Mouse (Mus musculus) MEL (cell line): Measurements from ENCODE around the gene Aknad1. TPM values are rescaled to one million over a fixed set of nuclear protein-coding genes. Genes with fewer than 3 reads are reported as not detected.

Experiments
- DNase-seq: peaks from one replicate; pipeline ENCODE4 v3.0.0; 2011; ENCODE audit warnings: low read depth, low spot score
- H3K27ac ChIP-seq: 2 replicates; pipeline ENCODE4 v1.5.1; 2012; ENCODE audit warnings: low read depth, mild to moderate bottlenecking, control low read depth, low read length, moderate library complexity; ENCODE audit not compliant: control insufficient read depth
- H3K27me3 ChIP-seq, 2 experiments: fragments of 150-350 bp in 1 of 2; sonication (generic) in 1 of 2; 2 replicates each; pipeline ENCODE4 v1.6.1; 2012; ENCODE audit warnings: low read length in 2 of 2, mild to moderate bottlenecking in 2 of 2, improper control_type of control experiment in 1 of 2, moderate library complexity in 1 of 2; ENCODE audit not compliant: insufficient read depth in 2 of 2, control insufficient read depth in 1 of 2
- H3K36me3 ChIP-seq, 2 experiments: 2 replicates each; pipeline ENCODE4 v1.6.1; 2012 to 2014; ENCODE audit warnings: low read length in 2 of 2, improper control_type of control experiment in 1 of 2, inconsistent platforms in 1 of 2, mild to moderate bottlenecking in 1 of 2; ENCODE audit not compliant: insufficient read depth in 2 of 2, control insufficient read depth in 1 of 2
- H3K4me1 ChIP-seq, 2 experiments: fragments of 150-350 bp in 1 of 2; sonication (generic) in 1 of 2; 2 replicates each; pipeline ENCODE4 v1.6.1; 2012; ENCODE audit warnings: low read length in 2 of 2, improper control_type of control experiment in 1 of 2, mild to moderate bottlenecking in 1 of 2; ENCODE audit not compliant: insufficient read depth in 2 of 2, control insufficient read depth in 1 of 2
- H3K4me3 ChIP-seq, 2 experiments: fragments of 150-350 bp in 1 of 2; sonication (generic) in 1 of 2; 2 replicates each; pipeline ENCODE4 v1.5.1; 2012; ENCODE audit warnings: low read depth in 2 of 2, low read length in 2 of 2, mild to moderate bottlenecking in 2 of 2, moderate library complexity in 2 of 2, control low read depth in 1 of 2, improper control_type of control experiment in 1 of 2; ENCODE audit not compliant: control insufficient read depth in 1 of 2, insufficient read depth in 1 of 2
- H3K79me2 ChIP-seq: 2 replicates; pipeline ENCODE4 v1.6.1; 2012; ENCODE audit warnings: mild to moderate bottlenecking, low read length, moderate library complexity; ENCODE audit not compliant: control insufficient read depth, poor library complexity, insufficient read depth
- H3K9ac ChIP-seq: 2 replicates; pipeline ENCODE4 v1.6.1; 2012; ENCODE audit warnings: low read depth, mild to moderate bottlenecking, control low read depth, low read length, moderate library complexity; ENCODE audit not compliant: control insufficient read depth, poor library complexity, severe bottlenecking
- H3K9me3 ChIP-seq: fragments of 150-350 bp; sonication (generic); replicated peaks from 2 replicates; pipeline ENCODE4 v1.6.1; 2012; ENCODE audit warnings: mild to moderate bottlenecking, low read length, improper control_type of control experiment, moderate library complexity; ENCODE audit not compliant: insufficient read depth
- BHLHE40 ChIP-seq: IDR thresholded peaks from 2 replicates; pipeline ENCODE4 v1.6.1; 2012; ENCODE audit warnings: low read depth, mild to moderate bottlenecking, inconsistent platforms, low read length, improper control_type of control experiment, borderline replicate concordance
- CHD1 ChIP-seq: IDR thresholded peaks from 2 replicates; pipeline ENCODE4 v1.6.1; 2012; ENCODE audit warnings: low read depth, mild to moderate bottlenecking, inconsistent platforms, low read length, improper control_type of control experiment
- CHD2 ChIP-seq: IDR thresholded peaks from 2 replicates; pipeline ENCODE4 v1.6.1; 2011; ENCODE audit warnings: low read length, improper control_type of control experiment
- E2F4 ChIP-seq: IDR thresholded peaks from 2 replicates; pipeline ENCODE4 v1.6.1; 2011; ENCODE audit warnings: low read depth, low read length, improper control_type of control experiment, borderline replicate concordance
- ELF1 ChIP-seq: IDR thresholded peaks from 2 replicates; pipeline ENCODE4 v1.6.1; 2014; ENCODE audit warnings: low read depth, mild to moderate bottlenecking, inconsistent platforms, low read length, improper control_type of control experiment, moderate library complexity
- EP300 ChIP-seq, 2 experiments: IDR thresholded peaks; 2 replicates each; pipeline ENCODE4 v1.6.1; 2011; ENCODE audit warnings: improper control_type of control experiment in 2 of 2, low read length in 2 of 2, low read depth in 1 of 2, mild to moderate bottlenecking in 1 of 2
- GABPA ChIP-seq: IDR thresholded peaks from 2 replicates; pipeline ENCODE4 v1.6.1; 2012; ENCODE audit warnings: low read depth, mild to moderate bottlenecking, inconsistent platforms, low read length, improper control_type of control experiment, moderate library complexity
- GATA1 ChIP-seq: IDR thresholded peaks from 2 replicates; pipeline ENCODE4 v1.6.1; 2011; ENCODE audit warnings: low read depth, low read length, improper control_type of control experiment
- HCFC1 ChIP-seq: IDR thresholded peaks from 2 replicates; pipeline ENCODE4 v1.6.1; 2012; ENCODE audit warnings: low read depth, mild to moderate bottlenecking, inconsistent platforms, low read length, improper control_type of control experiment, moderate library complexity
- JUND ChIP-seq: IDR thresholded peaks from 2 replicates; pipeline ENCODE4 v1.6.1; 2011; ENCODE audit warnings: low read depth, mild to moderate bottlenecking, improper control_type of control experiment, low read length
- MAFK ChIP-seq: IDR thresholded peaks from 2 replicates; pipeline ENCODE4 v1.6.1; 2011; ENCODE audit warnings: low read depth, mild to moderate bottlenecking, low read length, improper control_type of control experiment, borderline replicate concordance
- MAX ChIP-seq: IDR thresholded peaks from 2 replicates; pipeline ENCODE4 v1.6.1; 2011; ENCODE audit warnings: low read length, improper control_type of control experiment
- MAZ ChIP-seq: IDR thresholded peaks from 2 replicates; pipeline ENCODE4 v1.6.1; 2012; ENCODE audit warnings: low read depth, mild to moderate bottlenecking, inconsistent platforms, low read length, improper control_type of control experiment
- MEF2A ChIP-seq: IDR thresholded peaks from 2 replicates; pipeline ENCODE4 v1.6.1; 2014; ENCODE audit warnings: low read depth, mild to moderate bottlenecking, inconsistent platforms, low read length, improper control_type of control experiment; ENCODE audit not compliant: poor library complexity, insufficient replicate concordance, severe bottlenecking; ENCODE audit errors: extremely low read depth
- MXI1 ChIP-seq: IDR thresholded peaks from 2 replicates; pipeline ENCODE4 v1.6.1; 2011; ENCODE audit warnings: mild to moderate bottlenecking, low read depth, low read length, improper control_type of control experiment
- MYB ChIP-seq: IDR thresholded peaks from 2 replicates; pipeline ENCODE4 v1.6.1; 2011; ENCODE audit warnings: mild to moderate bottlenecking, low read depth, low read length, improper control_type of control experiment
- MYC ChIP-seq: IDR thresholded peaks from 2 replicates; pipeline ENCODE4 v1.6.1; 2011; ENCODE audit warnings: low read depth, mild to moderate bottlenecking, low read length, improper control_type of control experiment, moderate library complexity
- NELFE ChIP-seq: IDR thresholded peaks from 2 replicates; pipeline ENCODE4 v1.6.1; 2011; ENCODE audit warnings: low read depth, low read length, improper control_type of control experiment
- NRF1 ChIP-seq: IDR thresholded peaks from 2 replicates; pipeline ENCODE4 v1.6.1; 2014; ENCODE audit warnings: low read depth, mild to moderate bottlenecking, inconsistent platforms, low read length, improper control_type of control experiment, moderate library complexity; ENCODE audit not compliant: poor library complexity, insufficient read depth, severe bottlenecking
- POLR2AphosphoS2 ChIP-seq: IDR thresholded peaks from 2 replicates; pipeline ENCODE4 v1.6.1; 2011; ENCODE audit warnings: low read length, improper control_type of control experiment
- POLR2AphosphoS5 ChIP-seq: IDR thresholded peaks from 2 replicates; pipeline ENCODE4 v1.6.1; 2012; ENCODE audit warnings: low read depth, borderline replicate concordance, mild to moderate bottlenecking, inconsistent platforms, low read length, moderate library complexity, mixed read lengths
- RAD21 ChIP-seq: IDR thresholded peaks from 2 replicates; pipeline ENCODE4 v1.6.1; 2011; ENCODE audit warnings: mild to moderate bottlenecking, low read depth, low read length, improper control_type of control experiment
- SIN3A ChIP-seq: IDR thresholded peaks from 2 replicates; pipeline ENCODE4 v1.6.1; 2012; ENCODE audit warnings: low read length, improper control_type of control experiment, inconsistent platforms
- TAL1 ChIP-seq: IDR thresholded peaks from 2 replicates; pipeline ENCODE4 v1.6.1; 2012; ENCODE audit warnings: mild to moderate bottlenecking, inconsistent platforms, low read length, moderate library complexity, mixed read lengths
- TBP ChIP-seq: IDR thresholded peaks from 2 replicates; pipeline ENCODE4 v1.8.0; 2011; ENCODE audit warnings: low read depth, low read length, improper control_type of control experiment
- TCF12 ChIP-seq: IDR thresholded peaks from 2 replicates; pipeline ENCODE4 v1.6.1; 2014; ENCODE audit warnings: low read depth, mild to moderate bottlenecking, inconsistent platforms, low read length, improper control_type of control experiment, moderate library complexity
- UBTF ChIP-seq: IDR thresholded peaks from 2 replicates; pipeline ENCODE4 v1.6.1; 2012; ENCODE audit warnings: low read depth, mild to moderate bottlenecking, inconsistent platforms, low read length, improper control_type of control experiment, moderate library complexity, borderline replicate concordance; ENCODE audit not compliant: insufficient read depth
- USF1 ChIP-seq: IDR thresholded peaks from 2 replicates; pipeline ENCODE4 v1.6.1; 2014; ENCODE audit warnings: low read depth, mild to moderate bottlenecking, inconsistent platforms, low read length, improper control_type of control experiment, moderate library complexity
- ZMIZ1 ChIP-seq: IDR thresholded peaks from 2 replicates; pipeline ENCODE4 v1.6.1; 2012; ENCODE audit warnings: low read depth, mild to moderate bottlenecking, inconsistent platforms, low read length, improper control_type of control experiment, moderate library complexity
- ZNF384 ChIP-seq: IDR thresholded peaks from 2 replicates; pipeline ENCODE4 v1.6.1; 2012; ENCODE audit warnings: low read depth, mild to moderate bottlenecking, inconsistent platforms, low read length, improper control_type of control experiment
- polyA plus RNA-seq, 2 experiments: library from polyadenylated mRNA; stranded (reverse) in 1 of 2; unstranded in 1 of 2; fragments of >175 nt in 1 of 2; fragments of >200 nt in 1 of 2; gene quantifications; 2 replicates each; pipeline versions ENCODE4 v1.2.1 to v1.2.4; 2012; ENCODE audit warnings: low replicate concordance in 2 of 2, low read depth in 1 of 2; ENCODE audit not compliant: insufficient read length in 2 of 2, insufficient read depth in 1 of 2, missing spikeins in 1 of 2
- total RNA-seq: library from RNA; depleted of rRNA; stranded (reverse); fragments of 300-350 nt; gene quantifications from 2 replicates; pipeline ENCODE4 v1.2.3, GENCODE M21; 2012

The Aknad1 gene
- total and polyA plus RNA-seq, 3 experiments = 0.06 TPM; not detected in 2

DNA sequence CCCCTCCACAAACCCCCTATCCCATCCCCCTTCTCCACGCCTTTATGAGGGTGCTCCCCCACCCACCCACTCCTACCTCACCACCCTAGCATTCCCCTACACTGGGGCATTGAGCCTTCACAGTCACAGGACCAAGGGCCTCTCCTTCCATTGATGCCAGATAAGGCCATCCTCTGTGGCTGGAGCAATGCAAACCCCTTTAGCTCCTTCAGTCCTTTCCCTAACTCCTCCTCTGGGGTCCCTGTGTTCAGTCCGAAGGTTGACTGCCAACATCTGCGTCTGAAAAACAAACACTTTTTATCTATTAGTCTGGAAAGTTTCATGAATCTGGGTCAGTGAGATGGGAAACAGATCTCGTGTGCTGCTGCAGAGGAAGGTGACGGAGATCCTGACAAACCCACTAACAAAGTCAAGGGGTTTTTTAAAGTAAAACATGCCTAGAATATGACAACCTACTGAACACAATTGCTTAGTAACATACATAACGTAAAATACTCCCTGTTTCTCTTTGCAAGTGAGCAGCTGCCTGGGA, 43.0 kb downstream of the Aknad1 start:
- no peaks in the 10 kb centered on the region for H3K36me3 ChIP-seq
- H3K9me3 ChIP-seq = no peaks in the 10 kb centered on the region
- no peak overlapping the region for H3K9ac ChIP-seq
- no peaks in the 10 kb centered on the region for H3K4me1 ChIP-seq
- no peaks in the 10 kb centered on the region for H3K79me2 ChIP-seq
- TF ChIP-seq MXI1 (no peak), RAD21 (no peak), CHD1 (no peak), ZMIZ1 (no peak), SIN3A (no peak), TBP (no peak), NELFE (no peak), MYB (no peak), USF1 (no peak), UBTF (no peak), MYC (no peak), GATA1 (no peak), CHD2 (no peak), TCF12 (no peak), HCFC1 (no peak), NRF1 (no peak), GABPA (no peak), ELF1 (no peak), POLR2AphosphoS2 (no peak), ZNF384 (no peak)
- TF ChIP-seq, all 39 proteins: peak for 0
- Histone ChIP-seq H3K27ac (no peak overlapping the region), H3K27me3 (no peaks in the 10 kb centered on the region), H3K4me3 (no peak overlapping the region)
- no peak for DNase-seq

DNA sequence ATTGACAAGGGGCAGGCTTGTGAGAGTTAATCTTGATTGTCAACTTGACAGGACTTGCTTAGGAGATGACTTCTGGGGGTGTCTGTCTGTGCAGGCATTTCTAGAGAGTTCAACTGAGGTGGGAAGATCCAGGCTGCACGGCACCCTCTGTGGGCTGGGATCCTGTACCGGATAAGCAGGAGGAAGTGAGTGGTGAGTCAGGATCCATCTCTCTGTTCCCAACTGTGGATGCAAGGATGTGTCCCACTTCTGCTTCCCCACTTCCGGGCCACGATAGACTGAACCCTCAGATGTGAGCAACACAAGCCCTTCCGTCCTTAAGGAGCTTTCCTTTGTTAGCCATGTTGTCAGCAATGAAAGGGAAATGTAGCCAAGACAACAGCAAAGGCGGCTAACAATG, 47.1 kb downstream of the Aknad1 start:
- Histone ChIP-seq H3K79me2 (no peaks in the 10 kb centered on the region), H3K4me1 (no peaks in the 10 kb centered on the region)
- no peak for DNase-seq
- TF ChIP-seq E2F4 = no peak
- TF ChIP-seq MXI1 = no peak
- TF ChIP-seq HCFC1 = no peak
- no peak for TF ChIP-seq ELF1
- TF ChIP-seq JUND = no peak
- no peak for TF ChIP-seq MAFK
- TF ChIP-seq GATA1 = no peak
- no peak for TF ChIP-seq EP300 (IDR thresholded peaks at IDR 0.05; ENCODE audit: low read depth in 1 of 2, low read length in 2 of 2)
- no peak for TF ChIP-seq TAL1
- no peak for TF ChIP-seq RAD21
- TF ChIP-seq NRF1 = no peak
- no peak for TF ChIP-seq MEF2A
- no peak for TF ChIP-seq MAX
- no peak for TF ChIP-seq MAZ
- TF ChIP-seq MYB = no peak
- TF ChIP-seq BHLHE40 = no peak
- no peak for TF ChIP-seq POLR2AphosphoS5
- no peak for TF ChIP-seq POLR2AphosphoS2
- TF ChIP-seq, all 39 proteins: peak for 0
- Histone ChIP-seq H3K27me3 (no peaks in the 10 kb centered on the region), H3K27ac (no peak overlapping the region), H3K4me3 (no peak overlapping the region), H3K9ac (no peak overlapping the region), H3K9me3 (no peaks in the 10 kb centered on the region), H3K36me3 (no peaks in the 10 kb centered on the region)
